Mouse (Mus musculus): Measurements from ENCODE around the gene Xlr4c.
"Not testable (repeated sequence)": the region's sequence is repeated elsewhere in the genome, so short reads cannot be mapped to it uniquely, and the experiment has no call there.

GRCm38 (mm10) chrX:73213819-73214564 lies 28.9 kb downstream of the Xlr4c start, which contains the start of gene Xlr4b:
- TF ChIP-seq CTCF, EP300 (IDR thresholded peaks at IDR 0.05; ENCODE audit: low read depth): not testable (repeated sequence)
